Mouse (Mus musculus): ENCODE measurements around the gene Dock2.
"Not testable (repeated sequence)": the region's sequence is repeated elsewhere in the genome, so short reads cannot be mapped to it uniquely, and the experiment has no call there.

Dock2 gene

GRCm38 (mm10) chr11:34236885-34237284 lies 546.8 kb downstream of the Dock2 start:
- in situ Hi-C loops (cut with MboI; ENCODE audit: unreplicated experiment in 2 of 2) = no loop called here

GRCm38 (mm10) chr11:34236091-34236759 lies 547.5 kb downstream of the Dock2 start:
- in situ Hi-C loops (cut with MboI; ENCODE audit: unreplicated experiment in 2 of 2) = no loop called here

- in situ Hi-C loops (cut with MboI; ENCODE audit: unreplicated experiment in 2 of 2) = no loop called here
Measured at GRCm38 (mm10) chr11:34228758-34229364, 554.8 kb downstream of the Dock2 start.

- in situ Hi-C loops (cut with MboI; ENCODE audit: unreplicated experiment in 2 of 2) = no loop called here
Measured at GRCm38 (mm10) chr11:34227180-34227579, 556.5 kb downstream of the Dock2 start.

GRCm38 (mm10) chr11:34220596-34220995 lies 563.1 kb downstream of the Dock2 start:
- in situ Hi-C loops (cut with MboI; ENCODE audit: unreplicated experiment in 2 of 2) = not testable (repeated sequence)

GRCm38 (mm10) chr11:34212853-34213252 lies 570.8 kb downstream of the Dock2 start:
- in situ Hi-C loops (cut with MboI; ENCODE audit: unreplicated experiment in 2 of 2) = loop anchor here (5.0 to 10.0 kb wide), 8 partner anchors 61 to 1048 kb away; partner anchors contain the start of genes Kcnmb1 (in 1 of the 2) and Npm1 (in 1 of the 2)

GRCm38 (mm10) chr11:34207989-34208388 lies 575.7 kb downstream of the Dock2 start, which contains the start of gene Foxi1:
Gene Foxi1 (minus strand): TSS chr11:34208089.
- in situ Hi-C loops (cut with MboI; ENCODE audit: unreplicated experiment in 2 of 2) = no loop called here

GRCm38 (mm10) chr11:34202769-34203168 lies 580.9 kb downstream of the Dock2 start:
- in situ Hi-C loops (cut with MboI; ENCODE audit: unreplicated experiment in 2 of 2) = loop anchor here in 1 of 2 experiments (5.0 kb wide), 1 partner anchor 50 kb away; no protein-coding TSS in a partner anchor

GRCm38 (mm10) chr11:34195142-34195541 lies 588.5 kb downstream of the Dock2 start:
- in situ Hi-C loops (cut with MboI; ENCODE audit: unreplicated experiment in 2 of 2) = no loop called here

- in situ Hi-C loops (cut with MboI; ENCODE audit: unreplicated experiment in 2 of 2) = no loop called here
Measured at GRCm38 (mm10) chr11:34194158-34194941, 589.3 kb downstream of the Dock2 start.

- in situ Hi-C loops (cut with MboI; ENCODE audit: unreplicated experiment in 2 of 2) = no loop called here
Measured at GRCm38 (mm10) chr11:34193658-34194057, 590.0 kb downstream of the Dock2 start.

- in situ Hi-C loops (cut with MboI; ENCODE audit: unreplicated experiment in 2 of 2) = no loop called here
Measured at GRCm38 (mm10) chr11:34184266-34184665, 599.4 kb downstream of the Dock2 start.

GRCm38 (mm10) chr11:34181214-34182117 lies 602.2 kb downstream of the Dock2 start:
- in situ Hi-C loops (cut with MboI; ENCODE audit: unreplicated experiment in 2 of 2) = no loop called here

- in situ Hi-C loops (cut with MboI; ENCODE audit: unreplicated experiment in 2 of 2) = no loop called here
Measured at GRCm38 (mm10) chr11:34178752-34179151, 604.9 kb downstream of the Dock2 start.

All from v-Abl transformed pro-B cells (cell line).